Mouse (Mus musculus): ENCODE data around the gene Dnajb12. TPM values are rescaled to one million over a fixed set of nuclear protein-coding genes. Genes with fewer than 3 reads are reported as not detected.

Gene Dnajb12
- polyA plus RNA-seq, 1 experiment from 2014 or later: 18.0 TPM

- Histone ChIP-seq H3K27ac (peak overlapping the region; percentile 97), H3K4me3 (no peak overlapping the region), H3K4me1 (peaks cover 69% of the 10 kb centered on the region), H3K9ac (peak overlapping the region; percentile 27; the same call in 1 of the 2 replicates), H3K27me3 (replicated peaks) (no peaks in the 10 kb centered on the region), H3K4me2 (peak overlapping the region; percentile 24; the same call in 1 of the 2 replicates), H3K9me3 (no peaks in the 10 kb centered on the region), H3K36me3 (replicated peaks) (0 out of 2 replicates have a peak, but pooled peaks cover 3% of the 10 kb centered on the region)
- WGBS: 24% methylated on average over 4 of the region's 4 CpGs
- no peak for ATAC-seq (replicated peaks)
Observed at GRCm38 (mm10) chr10:59900174-59900435, 20.7 kb downstream of the Dnajb12 start.

DNA sequence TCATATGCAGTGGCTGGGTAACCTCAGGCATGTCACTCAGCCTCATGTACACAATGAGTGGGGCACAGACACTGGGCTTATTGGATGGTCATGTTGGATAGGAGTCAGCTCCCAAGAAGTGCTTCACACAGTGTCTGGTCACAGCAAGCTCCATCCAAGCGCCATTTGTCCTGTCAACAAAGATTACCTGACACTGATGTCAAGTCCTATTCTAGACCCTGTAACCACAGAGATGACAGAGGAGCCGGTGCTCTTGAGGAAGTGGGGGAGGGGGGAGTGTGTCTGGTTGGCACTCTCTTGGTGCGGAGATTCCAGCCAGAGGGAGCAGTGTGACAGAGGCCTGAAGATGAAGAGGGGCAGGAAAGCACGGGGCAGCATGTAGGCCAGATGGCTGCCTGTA is 21.6 kb downstream of the Dnajb12 start:
- no peak overlapping the region for H3K9ac ChIP-seq
- H3K36me3 ChIP-seq (replicated peaks): no peaks in the 10 kb centered on the region
- no peaks in the 10 kb centered on the region for H3K27me3 ChIP-seq (replicated peaks)
- peaks cover 69% of the 10 kb centered on the region for H3K4me1 ChIP-seq
- H3K27ac ChIP-seq: peak overlapping the region; percentile 97
- WGBS: 40% methylated on average over 4 of the region's 4 CpGs
- no peaks in the 10 kb centered on the region for H3K9me3 ChIP-seq
- H3K4me3 ChIP-seq: no peak overlapping the region
- no peak for ATAC-seq (replicated peaks)
- no peak overlapping the region for H3K4me2 ChIP-seq

- Histone ChIP-seq H3K9ac (no peak overlapping the region), H3K4me1 (peaks cover 65% of the 10 kb centered on the region), H3K27ac (peak overlapping the region; percentile 17; the same call in 1 of the 2 replicates), H3K4me2 (no peak overlapping the region), H3K9me3 (no peaks in the 10 kb centered on the region), H3K4me3 (no peak overlapping the region), H3K36me3 (replicated peaks) (no peaks in the 10 kb centered on the region), H3K27me3 (replicated peaks) (no peaks in the 10 kb centered on the region)
- 90% methylated on average over 1 of the region's 1 CpGs for WGBS
- ATAC-seq (replicated peaks): no peak
Observed at GRCm38 (mm10) chr10:59901463-59901862, 22.1 kb downstream of the Dnajb12 start.

DNA sequence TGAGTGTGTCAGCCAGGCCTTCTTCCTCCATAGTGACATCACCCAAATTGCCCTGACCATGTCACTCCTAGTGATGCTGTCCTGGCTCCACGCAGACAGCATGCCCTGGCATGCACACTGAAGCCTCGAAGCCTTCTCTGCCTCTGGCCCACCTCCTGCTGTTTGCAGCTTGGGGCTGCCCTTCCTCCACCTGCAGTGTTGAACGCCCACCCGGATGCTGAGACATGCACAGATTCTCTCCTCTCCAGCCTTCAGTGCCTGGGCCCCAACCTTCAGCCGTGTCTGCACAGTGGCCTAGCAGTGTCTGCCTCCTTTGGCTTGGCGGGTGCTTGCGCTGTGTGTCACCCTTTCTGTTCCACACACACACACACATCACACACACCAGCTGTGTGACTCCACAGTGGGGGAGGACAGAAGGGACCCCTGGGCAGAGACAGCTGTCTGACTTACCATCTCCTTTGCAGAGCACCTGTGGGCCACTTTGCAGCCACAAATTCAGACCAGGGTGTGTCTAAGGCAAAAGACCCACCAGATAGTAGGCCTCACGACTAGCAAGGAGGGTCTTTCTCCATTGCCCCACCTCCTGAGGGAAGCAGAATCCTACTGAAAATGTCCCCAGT is 22.7 kb downstream of the Dnajb12 start:
- no peak for ATAC-seq (replicated peaks)
- WGBS: 64% methylated on average over 8 of the region's 8 CpGs
- H3K9ac ChIP-seq: no peak overlapping the region
- no peaks in the 10 kb centered on the region for H3K36me3 ChIP-seq (replicated peaks)
- no peak overlapping the region for H3K4me2 ChIP-seq
- 0 out of 2 replicates have a peak overlapping the region, but pooled peaks have one; percentile 17 for H3K27ac ChIP-seq
- H3K27me3 ChIP-seq (replicated peaks): no peaks in the 10 kb centered on the region
- H3K4me3 ChIP-seq: no peak overlapping the region
- H3K9me3 ChIP-seq: no peaks in the 10 kb centered on the region
- peaks cover 59% of the 10 kb centered on the region for H3K4me1 ChIP-seq

GRCm38 (mm10) chr10:59902606-59902990 is 23.2 kb downstream of the Dnajb12 start:
- peaks cover 54% of the 10 kb centered on the region for H3K4me1 ChIP-seq
- no peaks in the 10 kb centered on the region for H3K9me3 ChIP-seq
- H3K36me3 ChIP-seq (replicated peaks): no peaks in the 10 kb centered on the region
- H3K27ac ChIP-seq: peak overlapping the region; percentile 48; the same call in 1 of the 2 replicates
- H3K27me3 ChIP-seq (replicated peaks): no peaks in the 10 kb centered on the region
- H3K4me2 ChIP-seq: no peak overlapping the region
- no peak overlapping the region for H3K9ac ChIP-seq
- no peak for ATAC-seq (replicated peaks)
- 68% methylated on average over 8 of the region's 8 CpGs for WGBS
- H3K4me3 ChIP-seq: no peak overlapping the region

DNA sequence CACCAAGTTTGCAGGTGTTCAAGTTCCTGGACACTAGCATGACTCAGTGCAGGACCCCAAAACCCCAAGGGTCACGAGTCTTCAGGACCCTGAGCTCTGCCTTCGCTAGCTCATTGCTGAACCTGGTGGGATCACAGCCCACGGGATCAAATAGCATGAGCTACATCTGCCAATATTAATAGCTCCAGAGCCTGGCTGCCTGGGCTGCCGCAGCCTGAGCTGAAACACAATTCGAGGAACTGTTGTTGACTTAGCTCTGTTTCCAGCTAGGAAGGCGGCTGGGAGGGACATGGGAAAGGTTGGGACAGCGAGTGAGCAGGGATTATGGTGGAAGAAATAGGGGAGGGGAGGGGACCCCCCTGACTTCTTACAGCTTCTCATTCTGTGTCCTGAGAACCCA is 23.8 kb downstream of the Dnajb12 start:
- H3K4me3 ChIP-seq: no peak overlapping the region
- 46% methylated on average over 7 of the region's 7 CpGs for WGBS
- no peak overlapping the region for H3K9ac ChIP-seq
- H3K4me2 ChIP-seq: no peak overlapping the region
- no peaks in the 10 kb centered on the region for H3K36me3 ChIP-seq (replicated peaks)
- peaks cover 53% of the 10 kb centered on the region for H3K4me1 ChIP-seq
- no peak for ATAC-seq (replicated peaks)
- no peaks in the 10 kb centered on the region for H3K9me3 ChIP-seq
- peak overlapping the region; percentile 48 for H3K27ac ChIP-seq
- no peaks in the 10 kb centered on the region for H3K27me3 ChIP-seq (replicated peaks)

DNA sequence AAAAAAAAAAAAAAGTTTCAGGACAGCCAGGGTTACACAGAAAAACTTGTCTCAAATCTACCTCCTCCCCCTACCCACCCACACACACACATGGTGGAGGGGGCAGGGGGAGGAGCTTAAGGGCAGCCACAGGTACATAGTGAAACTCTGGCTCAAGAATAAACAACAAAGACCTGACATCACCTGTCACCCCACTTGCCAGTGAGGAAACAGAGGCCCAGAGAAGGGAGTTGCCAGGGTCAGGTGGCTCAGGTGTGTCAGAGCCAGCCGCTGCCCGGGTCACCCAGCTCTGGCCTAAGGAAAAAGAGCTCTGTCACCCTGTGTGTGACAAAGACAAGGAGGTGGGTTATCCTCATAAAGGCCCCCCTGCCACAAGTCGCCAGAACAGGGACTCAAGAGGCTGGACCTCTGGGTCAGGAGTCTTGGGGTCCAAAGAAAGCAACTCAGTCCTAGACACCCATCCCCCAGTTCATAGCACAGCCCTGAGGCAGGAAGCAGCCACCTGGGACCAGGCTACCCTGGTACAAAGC is 27.8 kb downstream of the Dnajb12 start:
- peaks cover 32% of the 10 kb centered on the region for H3K4me1 ChIP-seq
- H3K27ac ChIP-seq: no peak overlapping the region
- H3K9me3 ChIP-seq: no peaks in the 10 kb centered on the region
- ATAC-seq (replicated peaks): no peak
- no peaks in the 10 kb centered on the region for H3K27me3 ChIP-seq (replicated peaks)
- no peak overlapping the region for H3K9ac ChIP-seq
- WGBS: 59% methylated on average over 3 of the region's 3 CpGs
- no peaks in the 10 kb centered on the region for H3K36me3 ChIP-seq (replicated peaks)
- no peak overlapping the region for H3K4me3 ChIP-seq
- no peak overlapping the region for H3K4me2 ChIP-seq

DNA sequence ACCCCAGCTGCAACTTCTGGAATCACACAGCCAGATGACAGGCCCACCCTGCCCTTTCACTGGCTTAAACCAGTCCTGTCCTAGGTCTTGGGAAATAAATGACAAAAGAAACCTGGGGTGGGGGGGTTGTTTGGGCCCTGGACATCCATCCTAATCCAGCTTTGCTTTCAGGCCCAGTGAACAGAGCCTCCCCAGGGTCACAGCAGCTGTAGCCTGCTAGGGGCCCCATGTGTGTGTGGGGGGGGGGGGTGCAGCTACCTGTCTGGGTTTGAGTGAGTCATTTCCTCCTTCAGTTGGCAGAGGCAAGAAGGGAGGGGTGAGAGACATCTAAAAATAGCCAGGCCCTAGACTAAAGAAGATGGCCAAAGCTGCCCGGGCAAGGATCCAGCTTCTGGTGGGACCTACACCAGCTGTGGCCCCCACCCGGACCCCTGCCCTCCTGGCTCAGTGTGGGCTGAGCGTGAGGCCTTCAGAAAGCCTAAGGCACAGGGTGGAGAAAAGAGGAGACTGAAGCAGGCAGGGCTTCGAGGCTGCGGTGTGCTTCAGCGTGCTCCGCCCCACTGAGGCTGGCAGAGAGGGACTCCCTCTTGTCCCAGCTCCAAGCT is 28.4 kb downstream of the Dnajb12 start:
- no peaks in the 10 kb centered on the region for H3K36me3 ChIP-seq (replicated peaks)
- H3K27ac ChIP-seq: no peak overlapping the region
- WGBS: 34% methylated on average over 7 of the region's 7 CpGs
- ATAC-seq (replicated peaks): no peak
- H3K4me2 ChIP-seq: no peak overlapping the region
- no peaks in the 10 kb centered on the region for H3K9me3 ChIP-seq
- no peak overlapping the region for H3K4me3 ChIP-seq
- H3K27me3 ChIP-seq (replicated peaks): no peaks in the 10 kb centered on the region
- H3K4me1 ChIP-seq: peaks cover 26% of the 10 kb centered on the region
- H3K9ac ChIP-seq: no peak overlapping the region

DNA sequence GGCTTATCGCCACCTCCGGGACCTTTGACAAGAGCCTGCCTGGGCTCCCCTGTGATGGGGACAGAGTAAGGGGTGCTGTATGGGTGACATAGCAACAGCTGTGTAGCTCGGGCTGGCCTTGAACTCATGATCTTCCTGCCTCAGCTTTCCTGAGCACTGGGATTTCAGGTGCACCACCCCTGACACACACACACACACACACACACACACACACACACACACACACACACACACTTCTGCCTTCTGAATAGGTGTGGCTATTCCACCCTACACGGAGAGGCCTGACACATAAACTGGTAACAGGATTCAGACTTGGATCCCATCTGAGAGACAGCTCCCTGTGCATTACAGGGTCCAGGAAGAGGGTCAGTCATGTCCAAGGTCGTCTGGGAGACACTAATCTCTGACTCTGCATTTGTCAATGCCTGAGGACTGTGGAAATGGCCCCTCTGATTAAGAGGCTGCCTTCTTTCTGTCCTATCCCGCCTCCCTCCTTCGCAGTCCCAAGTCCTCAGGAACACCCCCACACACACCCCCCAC is 29.5 kb downstream of the Dnajb12 start:
- Histone ChIP-seq H3K27me3 (replicated peaks) (no peaks in the 10 kb centered on the region), H3K36me3 (replicated peaks) (no peaks in the 10 kb centered on the region), H3K27ac (no peak overlapping the region), H3K9ac (no peak overlapping the region), H3K4me2 (no peak overlapping the region), H3K9me3 (no peaks in the 10 kb centered on the region), H3K4me1 (peaks cover 20% of the 10 kb centered on the region), H3K4me3 (no peak overlapping the region)
- 52% methylated on average over 7 of the region's 7 CpGs for WGBS
- no peak for ATAC-seq (replicated peaks)

- H3K4me1 ChIP-seq: peaks cover 20% of the 10 kb centered on the region
- no peak overlapping the region; the same call in 1 of the 2 replicates for H3K27ac ChIP-seq
- H3K36me3 ChIP-seq (replicated peaks): no peaks in the 10 kb centered on the region
- WGBS: 5% methylated on average over 14 of the region's 14 CpGs
- H3K4me3 ChIP-seq: no peak overlapping the region
- no peaks in the 10 kb centered on the region for H3K27me3 ChIP-seq (replicated peaks)
- H3K4me2 ChIP-seq: no peak overlapping the region
- H3K9me3 ChIP-seq: no peaks in the 10 kb centered on the region
- ATAC-seq (replicated peaks): no peak
- no peak overlapping the region for H3K9ac ChIP-seq
Observed at GRCm38 (mm10) chr10:59909357-59909847, 30.0 kb downstream of the Dnajb12 start.

DNA sequence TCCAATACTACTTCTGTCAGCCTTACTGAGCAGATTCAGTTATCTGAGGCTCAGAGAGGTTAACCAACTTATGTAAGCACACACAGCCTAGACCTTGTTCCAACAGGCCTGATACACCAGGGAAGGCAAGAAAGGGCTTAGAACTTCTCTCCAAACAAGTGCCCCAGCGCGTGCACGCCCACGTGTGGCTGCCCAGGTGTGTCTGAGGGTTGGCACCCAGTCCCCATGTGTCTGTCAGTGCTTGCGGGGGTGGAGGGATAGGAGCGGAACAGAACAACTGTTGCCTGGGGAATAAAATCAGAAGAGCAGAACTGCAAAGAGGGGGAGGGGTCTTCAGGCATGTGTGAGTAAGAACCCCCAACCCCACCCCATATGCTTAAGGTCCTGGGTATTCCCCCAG is 31.7 kb downstream of the Dnajb12 start:
- ATAC-seq (replicated peaks): no peak
- Histone ChIP-seq H3K4me1 (peaks cover 21% of the 10 kb centered on the region), H3K9me3 (no peaks in the 10 kb centered on the region), H3K4me3 (no peak overlapping the region), H3K4me2 (peak overlapping the region; percentile 36), H3K27me3 (replicated peaks) (no peaks in the 10 kb centered on the region), H3K27ac (no peak overlapping the region), H3K36me3 (replicated peaks) (no peaks in the 10 kb centered on the region), H3K9ac (no peak overlapping the region)
- WGBS: 36% methylated on average over 6 of the region's 6 CpGs

DNA sequence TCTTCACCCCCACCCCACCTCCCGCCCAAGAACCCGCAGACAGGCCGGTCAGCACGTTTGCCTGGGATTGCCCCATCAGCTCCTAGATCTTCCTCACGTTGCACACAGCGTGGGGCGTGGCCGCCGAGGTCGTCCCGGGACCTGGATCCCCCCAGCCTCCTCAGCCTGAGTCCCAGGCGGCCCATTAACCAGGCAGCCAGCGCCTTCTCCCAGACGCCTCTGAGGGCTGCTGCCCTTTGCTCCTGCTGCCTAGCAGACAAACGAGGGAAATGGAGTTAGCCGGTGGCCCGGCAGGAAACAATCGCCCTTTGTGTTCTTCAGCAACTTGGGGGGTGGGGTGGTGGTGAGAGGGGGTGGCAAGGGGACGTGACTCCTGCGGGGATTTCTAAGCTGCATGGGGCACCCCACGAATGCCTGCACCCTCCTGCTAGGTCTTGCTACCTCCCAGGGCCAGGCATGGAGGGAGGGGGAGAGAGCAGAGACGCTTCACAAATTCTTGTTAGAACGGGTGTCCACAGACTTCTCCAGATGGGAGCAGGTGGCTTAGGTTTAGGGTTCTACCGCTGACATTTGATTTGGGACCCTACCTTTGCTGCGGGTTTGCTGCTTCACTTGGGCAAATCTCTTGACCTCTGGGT is 32.3 kb downstream of the Dnajb12 start:
- H3K27ac ChIP-seq: no peak overlapping the region
- H3K27me3 ChIP-seq (replicated peaks): no peaks in the 10 kb centered on the region
- no peaks in the 10 kb centered on the region for H3K9me3 ChIP-seq
- H3K4me1 ChIP-seq: peaks cover 27% of the 10 kb centered on the region
- WGBS: 4% methylated on average over 24 of the region's 25 CpGs
- H3K9ac ChIP-seq: no peak overlapping the region
- no peak for ATAC-seq (replicated peaks)
- peak overlapping the region; percentile 36 for H3K4me2 ChIP-seq
- H3K4me3 ChIP-seq: no peak overlapping the region
- H3K36me3 ChIP-seq (replicated peaks): no peaks in the 10 kb centered on the region
